Mouse (Mus musculus): ENCODE results near the gene Cib2.

DNA sequence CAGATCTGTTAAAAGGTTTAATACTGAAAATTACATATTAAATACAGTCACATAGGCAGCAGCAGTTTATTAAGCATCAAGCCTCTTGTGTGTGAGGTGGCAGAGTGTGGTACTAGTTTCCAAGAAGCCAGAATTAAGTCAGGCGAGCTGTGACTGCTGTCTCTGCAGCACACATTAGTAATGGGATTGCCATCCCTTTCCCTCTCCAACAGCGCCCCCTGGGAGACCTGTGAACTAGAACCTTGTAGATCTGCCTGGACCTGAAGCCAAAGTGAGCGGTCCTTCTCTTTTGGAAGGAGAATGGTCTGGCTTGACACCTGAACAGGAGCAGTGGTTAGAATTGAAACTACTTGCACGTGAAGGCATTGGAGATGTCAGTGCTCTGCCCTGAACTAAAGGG lies 44.9 kb upstream of the Cib2 start:
- TF ChIP-seq CTCF (IDR thresholded peaks at IDR 0.05; ENCODE audit: extremely low read depth, insufficient read depth, insufficient read length, insufficient replicate concordance) (no peak), POLR2A (IDR thresholded peaks at IDR 0.05; ENCODE audit: low read depth, low read length) (no peak)

Data from spleen, adult 2 months (tissue).